Mouse (Mus musculus) stomach, postnatal 0 days (tissue): ENCODE results near the gene Ccr1l1. TPM values are rescaled to one million over a fixed set of nuclear protein-coding genes. Genes with fewer than 3 reads are reported as not detected.

Experiments used
- ATAC-seq: fragments of 200-750 bp; cut with Nextera tagmentation; 2 replicates; pipeline ENCODE4 v1.8.0; 2017; ENCODE audit not compliant: low FRiP score, low TSS enrichment
- DNase-seq: peaks from one replicate; pipeline ENCODE4 v3.0.0-alpha.2; 2016; ENCODE audit warnings: low spot score
- H3K27ac ChIP-seq: fragments of 300-500 bp; sonication (generic); replicated peaks from 2 replicates; pipeline ENCODE4 v1.5.1; 2014; ENCODE audit warnings: mild to moderate bottlenecking, control low read depth
- H3K27me3 ChIP-seq: fragments of 300-500 bp; sonication (generic); 2 replicates; pipeline ENCODE4 v1.6.1; 2014; ENCODE audit warnings: low read length; ENCODE audit not compliant: control insufficient read depth, insufficient read depth
- H3K36me3 ChIP-seq: fragments of 300-500 bp; sonication (generic); 2 replicates; pipeline ENCODE4 v1.6.1; 2014; ENCODE audit warnings: low read length, mixed read lengths; ENCODE audit not compliant: control insufficient read depth, insufficient read depth
- H3K4me1 ChIP-seq: fragments of 300-500 bp; sonication (generic); replicated peaks from 2 replicates; pipeline ENCODE4 v1.6.1; 2014; ENCODE audit warnings: antibody characterized with exemption; ENCODE audit not compliant: control insufficient read depth, insufficient read depth
- H3K4me2 ChIP-seq: fragments of 300-500 bp; sonication (generic); replicated peaks from 2 replicates; pipeline ENCODE4 v1.6.1; 2014; ENCODE audit warnings: low read depth, mild to moderate bottlenecking, control low read depth, moderate library complexity
- H3K4me3 ChIP-seq: fragments of 300-500 bp; sonication (generic); 2 replicates; pipeline ENCODE4 v1.5.1; 2014; ENCODE audit warnings: low read depth, low read length, control low read depth
- H3K9ac ChIP-seq: fragments of 300-500 bp; sonication (generic); 2 replicates; pipeline ENCODE4 v1.6.1; 2014; ENCODE audit warnings: mild to moderate bottlenecking, low read length, control low read depth, mixed read lengths
- H3K9me3 ChIP-seq: fragments of 300-500 bp; sonication (generic); 2 replicates; pipeline ENCODE4 v1.6.1; 2016; ENCODE audit warnings: low read length; ENCODE audit not compliant: control insufficient read depth
- CTCF ChIP-seq: IDR thresholded peaks from 2 replicates; pipeline ENCODE4 v1.5.1; 2016; ENCODE audit warnings: antibody characterized with exemption, low read depth, mild to moderate bottlenecking, moderate library complexity
- EP300 ChIP-seq: optimal IDR thresholded peaks from 2 replicates; pipeline ENCODE3; 2016; ENCODE audit warnings: antibody characterized with exemption
- WGBS: fragments of 180-500 bp; shearing (Covaris S2); extraction: QIAGEN DNeasy Blood & Tissue Kit; methylation state at CpG from one replicate; pipeline ENCODE4 v1.1.7; 2014; 5-methylcytosine and 5-hydroxymethylcytosine counted together
- polyA plus RNA-seq: library from polyadenylated mRNA; unstranded; fragments of >200 nt; fragmentation: Nextera tagmentation; extraction: Ambion mirVana; gene quantifications from 2 replicates; pipeline ENCODE4 v1.2.1, GENCODE M21; 2015

Ccr1l1 gene
- not detected in 2 replicates for polyA plus RNA-seq

- no peak within 1 kb of the TSS for H3K4me2 ChIP-seq
- no peak within 1 kb of the TSS for H3K4me3 ChIP-seq
- TF ChIP-seq EP300: no peak
- TF ChIP-seq CTCF: no peak
- H3K27ac ChIP-seq: no peak within 1 kb of the TSS
- 17% methylated on average over 1 of the region's 1 CpGs for WGBS
- H3K9ac ChIP-seq: no peak within 1 kb of the TSS
- no peak for ATAC-seq
- no peaks in the 10 kb centered on the region for H3K36me3 ChIP-seq
- H3K9me3 ChIP-seq: no peaks in the 10 kb centered on the region
- H3K27me3 ChIP-seq: no peaks in the 10 kb centered on the region
- no peak for DNase-seq
- H3K4me1 ChIP-seq: no peaks in the 10 kb centered on the region
Observed at GRCm38 (mm10) chr9:123978308-123978707, at the start of gene Ccr1l1. Ccr1l1 (minus strand) TSS chr9:123978408.

- Histone ChIP-seq H3K4me1 (no peaks in the 10 kb centered on the region), H3K27me3 (no peaks in the 10 kb centered on the region), H3K4me3 (no peak within 1 kb of the TSS), H3K27ac (no peak within 1 kb of the TSS), H3K9me3 (no peaks in the 10 kb centered on the region), H3K36me3 (no peaks in the 10 kb centered on the region), H3K4me2 (no peak within 1 kb of the TSS), H3K9ac (no peak within 1 kb of the TSS)
- WGBS: 74% methylated on average over 1 of the region's 1 CpGs
- TF ChIP-seq CTCF (no peak), EP300 (no peak)
- no peak for DNase-seq
- ATAC-seq: no peak
Observed at GRCm38 (mm10) chr9:124021672-124022071, 43.5 kb upstream of the Ccr1l1 start, which contains the start of gene Ccr3. Ccr3 (plus strand) TSS chr9:124021972.

- Histone ChIP-seq H3K9ac (no peak overlapping the region), H3K27me3 (no peaks in the 10 kb centered on the region), H3K4me3 (no peak overlapping the region), H3K4me2 (no peak overlapping the region), H3K27ac (no peak overlapping the region), H3K9me3 (no peaks in the 10 kb centered on the region), H3K4me1 (no peaks in the 10 kb centered on the region), H3K36me3 (no peaks in the 10 kb centered on the region)
- DNase-seq: no peak
- ATAC-seq: no peak
- WGBS: 82% methylated on average over 3 of the region's 3 CpGs
- TF ChIP-seq CTCF (no peak), EP300 (no peak)
Observed at GRCm38 (mm10) chr9:124019887-124020286, 41.7 kb upstream of the Ccr1l1 start.

- Histone ChIP-seq H3K9ac (no peak overlapping the region), H3K4me3 (no peak overlapping the region), H3K9me3 (no peaks in the 10 kb centered on the region), H3K4me2 (no peak overlapping the region), H3K27me3 (no peaks in the 10 kb centered on the region), H3K4me1 (no peaks in the 10 kb centered on the region), H3K36me3 (no peaks in the 10 kb centered on the region), H3K27ac (no peak overlapping the region)
- TF ChIP-seq CTCF (no peak), EP300 (no peak)
- WGBS: 54% methylated on average over 2 of the region's 2 CpGs
- DNase-seq: no peak
- no peak for ATAC-seq
Observed at GRCm38 (mm10) chr9:124016048-124016447, 37.8 kb upstream of the Ccr1l1 start.

GRCm38 (mm10) chr9:124014985-124015652, 36.9 kb upstream of the Ccr1l1 start:
- Histone ChIP-seq H3K36me3 (no peaks in the 10 kb centered on the region), H3K4me1 (no peaks in the 10 kb centered on the region), H3K27ac (no peak overlapping the region), H3K4me3 (no peak overlapping the region), H3K9me3 (no peaks in the 10 kb centered on the region), H3K9ac (no peak overlapping the region), H3K4me2 (no peak overlapping the region), H3K27me3 (no peaks in the 10 kb centered on the region)
- DNase-seq: no peak
- TF ChIP-seq EP300: no peak
- WGBS: 73% methylated on average over 2 of the region's 2 CpGs
- no peak for ATAC-seq

- H3K27ac ChIP-seq: no peak overlapping the region
- H3K4me3 ChIP-seq: no peak overlapping the region
- WGBS: 69% methylated on average over 3 of the region's 3 CpGs
- no peaks in the 10 kb centered on the region for H3K4me1 ChIP-seq
- ATAC-seq (no peak), DNase-seq (no peak)
- H3K9ac ChIP-seq: no peak overlapping the region
- H3K27me3 ChIP-seq: no peaks in the 10 kb centered on the region
- H3K4me2 ChIP-seq: no peak overlapping the region
- TF ChIP-seq CTCF (no peak), EP300 (no peak)
- no peaks in the 10 kb centered on the region for H3K9me3 ChIP-seq
- no peaks in the 10 kb centered on the region for H3K36me3 ChIP-seq
Observed at GRCm38 (mm10) chr9:124013270-124013669, 35.1 kb upstream of the Ccr1l1 start.
